Mouse (Mus musculus) megakaryocyte, embryonic 14.5 days (primary cell): ENCODE measurements around the gene Mical2.

Source experiments
- FLI1 ChIP-seq: IDR thresholded peaks from 2 replicates; pipeline ENCODE4 v1.6.1; 2012; ENCODE audit warnings: low read length, inconsistent platforms, mixed read lengths
- GATA1 ChIP-seq: IDR thresholded peaks from 3 replicates; pipeline ENCODE4 v1.6.1; 2012; ENCODE audit warnings: mixed read lengths, low read length, inconsistent platforms, borderline replicate concordance

GRCm38 (mm10) chr7:112202194-112202593 lies 23.5 kb upstream of the Mical2 start:
- TF ChIP-seq FLI1 (no peak), GATA1 (no peak)
